Mouse (Mus musculus): ENCODE results near the gene Ibtk. TPM values are rescaled to one million over a fixed set of nuclear protein-coding genes. Genes with fewer than 3 reads are reported as not detected.
"Not testable (repeated sequence)": the region's sequence is repeated elsewhere in the genome, so short reads cannot be mapped to it uniquely, and the experiment has no call there.

Ibtk gene
- polyA plus RNA-seq (2014; fragmentation: Nextera tagmentation; extraction: Ambion mirVana), result 46.8 and 49.4 TPM in 2 replicates

GRCm38 (mm10) chr9:85749142-85749921 is at the start of gene Ibtk:
Gene Ibtk, minus strand, starts transcription at chr9:85749334.
- ATAC-seq (replicated peaks; ENCODE audit: low FRiP score, low TSS enrichment, low read depth), result peak; percentile 99
- H3K36me3 ChIP-seq (ENCODE audit: control insufficient read depth, insufficient read depth, low read length), result no peaks in the 10 kb centered on the region
- H3K4me3 ChIP-seq (ENCODE audit: low read depth, low read length), result peak within 1 kb of the TSS; percentile 80
- peak within 1 kb of the TSS; percentile 98 for H3K9ac ChIP-seq (ENCODE audit: low read length)
- peaks cover 11% of the 10 kb centered on the region; the same call in 1 of the 2 replicates for H3K4me1 ChIP-seq (replicated peaks; ENCODE audit: control insufficient read depth, insufficient read depth, low read length)
- H3K4me2 ChIP-seq (ENCODE audit: low read length), result peak within 1 kb of the TSS; percentile 61
- peak within 1 kb of the TSS; percentile 98 for H3K27ac ChIP-seq (ENCODE audit: low read depth)
- H3K9me3 ChIP-seq (ENCODE audit: control insufficient read depth, low read length), result no peaks in the 10 kb centered on the region
- peak; percentile 99 for DNase-seq (ENCODE audit: low spot score)
- no peaks in the 10 kb centered on the region for H3K27me3 ChIP-seq (replicated peaks; ENCODE audit: control insufficient read depth, insufficient read depth, low read length)
- WGBS, result under 1% methylated on average over 52 of the region's 52 CpGs

GRCm38 (mm10) chr9:85791521-85791920 is 42.4 kb upstream of the Ibtk start:
- ATAC-seq (replicated peaks; ENCODE audit: low FRiP score, low TSS enrichment, low read depth); H3K9ac ChIP-seq (ENCODE audit: low read length); H3K4me1 ChIP-seq (replicated peaks; ENCODE audit: control insufficient read depth, insufficient read depth, low read length); DNase-seq (ENCODE audit: low spot score); H3K36me3 ChIP-seq (ENCODE audit: control insufficient read depth, insufficient read depth, low read length); H3K27ac ChIP-seq (ENCODE audit: low read depth); H3K4me2 ChIP-seq (ENCODE audit: low read length); H3K4me3 ChIP-seq (ENCODE audit: low read depth, low read length); H3K27me3 ChIP-seq (replicated peaks; ENCODE audit: control insufficient read depth, insufficient read depth, low read length); H3K9me3 ChIP-seq (ENCODE audit: control insufficient read depth, low read length): not testable (repeated sequence)
- 93% methylated on average over 18 of the region's 18 CpGs for WGBS

DNA sequence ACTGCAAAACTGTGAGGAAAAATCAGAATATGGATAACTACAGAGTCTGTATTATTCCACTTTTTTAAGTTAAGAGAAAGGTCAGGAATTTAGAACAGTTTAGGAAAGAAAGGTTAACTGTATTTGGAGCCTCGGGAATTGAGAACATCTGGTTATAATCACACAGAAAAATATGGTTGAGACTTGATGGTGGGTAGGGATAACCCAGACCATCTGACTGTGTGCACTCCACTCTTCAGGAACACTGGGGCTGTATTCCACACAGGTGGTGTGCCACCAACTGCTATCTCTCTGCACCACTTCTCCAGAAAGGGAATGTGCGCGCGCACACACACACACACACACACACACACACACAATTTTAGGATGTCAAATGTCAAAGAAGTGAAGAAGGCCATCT is 31.1 kb upstream of the Ibtk start:
- Histone ChIP-seq H3K4me2 (ENCODE audit: low read length) (no peak overlapping the region), H3K27ac (ENCODE audit: low read depth) (no peak overlapping the region), H3K4me1 (replicated peaks; ENCODE audit: control insufficient read depth, insufficient read depth, low read length) (no peaks in the 10 kb centered on the region), H3K9me3 (ENCODE audit: control insufficient read depth, low read length) (no peaks in the 10 kb centered on the region), H3K4me3 (ENCODE audit: low read depth, low read length) (no peak overlapping the region), H3K9ac (ENCODE audit: low read length) (no peak overlapping the region), H3K36me3 (ENCODE audit: control insufficient read depth, insufficient read depth, low read length) (no peaks in the 10 kb centered on the region), H3K27me3 (replicated peaks; ENCODE audit: control insufficient read depth, insufficient read depth, low read length) (no peaks in the 10 kb centered on the region)
- no peak for ATAC-seq (replicated peaks; ENCODE audit: low FRiP score, low TSS enrichment, low read depth)
- DNase-seq (ENCODE audit: low spot score), result no peak
- 78% methylated on average over 4 of the region's 4 CpGs for WGBS

- H3K9ac ChIP-seq (ENCODE audit: low read length), result no peak overlapping the region
- no peaks in the 10 kb centered on the region for H3K27me3 ChIP-seq (replicated peaks; ENCODE audit: control insufficient read depth, insufficient read depth, low read length)
- no peaks in the 10 kb centered on the region for H3K36me3 ChIP-seq (ENCODE audit: control insufficient read depth, insufficient read depth, low read length)
- no peak overlapping the region for H3K4me3 ChIP-seq (ENCODE audit: low read depth, low read length)
- 20% methylated on average over 4 of the region's 4 CpGs for WGBS
- no peaks in the 10 kb centered on the region for H3K4me1 ChIP-seq (replicated peaks; ENCODE audit: control insufficient read depth, insufficient read depth, low read length)
- H3K4me2 ChIP-seq (ENCODE audit: low read length), result no peak overlapping the region
- no peak for ATAC-seq (replicated peaks; ENCODE audit: low FRiP score, low TSS enrichment, low read depth)
- H3K27ac ChIP-seq (ENCODE audit: low read depth), result no peak overlapping the region
- no peak for DNase-seq (ENCODE audit: low spot score)
- no peaks in the 10 kb centered on the region for H3K9me3 ChIP-seq (ENCODE audit: control insufficient read depth, low read length)
Measured at GRCm38 (mm10) chr9:85779458-85779857, 30.3 kb upstream of the Ibtk start.

DNA sequence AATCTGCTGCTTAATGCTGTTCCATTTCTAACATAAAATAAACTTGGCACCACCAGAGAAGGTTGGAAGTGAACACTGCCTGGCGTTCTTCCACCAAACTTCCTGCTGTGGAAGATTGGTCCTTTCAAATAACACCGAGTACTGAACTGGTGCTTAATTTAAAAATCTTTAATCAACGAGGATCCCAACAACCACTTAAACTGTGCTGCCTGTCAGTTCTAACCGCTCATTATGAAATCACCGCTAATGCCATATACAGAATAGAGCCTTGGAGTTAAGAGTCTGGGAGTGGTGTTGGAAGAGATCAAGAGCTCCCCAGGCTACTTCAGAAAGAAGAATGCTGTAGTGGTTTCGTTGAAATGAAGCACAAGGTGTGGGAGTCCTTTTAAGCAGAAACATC is 28.4 kb upstream of the Ibtk start:
- no peak for DNase-seq (ENCODE audit: low spot score)

DNA sequence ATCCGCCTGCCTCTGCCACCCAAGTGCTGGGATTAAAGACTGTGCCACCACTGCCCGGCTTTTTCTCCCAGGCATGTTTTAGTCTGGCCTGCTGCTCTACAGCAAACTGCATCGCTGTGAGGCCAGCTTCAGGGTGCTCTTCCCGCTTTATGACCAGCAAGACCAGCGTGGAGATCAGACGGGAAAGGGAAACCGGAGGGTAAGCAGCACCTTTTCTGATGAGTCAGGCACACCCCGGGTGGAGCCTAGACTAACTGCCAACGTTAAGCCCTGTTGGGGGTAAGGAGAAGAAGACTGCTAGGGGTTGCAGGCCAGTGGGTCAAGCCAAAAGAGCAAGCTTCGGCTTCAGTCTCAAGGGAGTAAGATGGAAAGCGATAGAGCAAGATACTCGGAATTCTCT is 23.1 kb upstream of the Ibtk start:
- 71% methylated on average over 12 of the region's 12 CpGs for WGBS
- ATAC-seq (replicated peaks; ENCODE audit: low FRiP score, low TSS enrichment, low read depth), result no peak
- no peak overlapping the region for H3K9ac ChIP-seq (ENCODE audit: low read length)

More for the DNA sequence above, 28.4 kb upstream of the Ibtk start:
- Histone ChIP-seq H3K36me3 (ENCODE audit: control insufficient read depth, insufficient read depth, low read length) (no peaks in the 10 kb centered on the region), H3K27ac (ENCODE audit: low read depth) (no peak overlapping the region), H3K4me3 (ENCODE audit: low read depth, low read length) (no peak overlapping the region), H3K27me3 (replicated peaks; ENCODE audit: control insufficient read depth, insufficient read depth, low read length) (no peaks in the 10 kb centered on the region), H3K9ac (ENCODE audit: low read length) (no peak overlapping the region), H3K4me1 (replicated peaks; ENCODE audit: control insufficient read depth, insufficient read depth, low read length) (no peaks in the 10 kb centered on the region), H3K4me2 (ENCODE audit: low read length) (no peak overlapping the region), H3K9me3 (ENCODE audit: control insufficient read depth, low read length) (no peaks in the 10 kb centered on the region)
- WGBS, result 73% methylated on average over 6 of the region's 6 CpGs
- ATAC-seq (replicated peaks; ENCODE audit: low FRiP score, low TSS enrichment, low read depth), result no peak

GRCm38 (mm10) chr9:85771454-85771853 is 22.3 kb upstream of the Ibtk start:
- no peak overlapping the region for H3K27ac ChIP-seq (ENCODE audit: low read depth)
- no peak for ATAC-seq (replicated peaks; ENCODE audit: low FRiP score, low TSS enrichment, low read depth)

More for the DNA sequence above, 23.1 kb upstream of the Ibtk start:
- Histone ChIP-seq H3K36me3 (ENCODE audit: control insufficient read depth, insufficient read depth, low read length) (no peaks in the 10 kb centered on the region), H3K4me1 (replicated peaks; ENCODE audit: control insufficient read depth, insufficient read depth, low read length) (no peaks in the 10 kb centered on the region; the same call in 1 of the 2 replicates), H3K4me3 (ENCODE audit: low read depth, low read length) (no peak overlapping the region), H3K4me2 (ENCODE audit: low read length) (no peak overlapping the region), H3K9me3 (ENCODE audit: control insufficient read depth, low read length) (no peaks in the 10 kb centered on the region), H3K27me3 (replicated peaks; ENCODE audit: control insufficient read depth, insufficient read depth, low read length) (no peaks in the 10 kb centered on the region), H3K27ac (ENCODE audit: low read depth) (no peak overlapping the region)
- no peak for DNase-seq (ENCODE audit: low spot score)

GRCm38 (mm10) chr9:85770369-85770768 is 21.2 kb upstream of the Ibtk start:
- H3K9me3 ChIP-seq (ENCODE audit: control insufficient read depth, low read length), result no peaks in the 10 kb centered on the region
- H3K36me3 ChIP-seq (ENCODE audit: control insufficient read depth, insufficient read depth, low read length), result no peaks in the 10 kb centered on the region
- no peak overlapping the region for H3K9ac ChIP-seq (ENCODE audit: low read length)
- no peak for ATAC-seq (replicated peaks; ENCODE audit: low FRiP score, low TSS enrichment, low read depth)
- H3K4me3 ChIP-seq (ENCODE audit: low read depth, low read length), result no peak overlapping the region
- no peaks in the 10 kb centered on the region for H3K27me3 ChIP-seq (replicated peaks; ENCODE audit: control insufficient read depth, insufficient read depth, low read length)
- H3K4me1 ChIP-seq (replicated peaks; ENCODE audit: control insufficient read depth, insufficient read depth, low read length), result no peaks in the 10 kb centered on the region; the same call in 1 of the 2 replicates
- WGBS, result 26% methylated on average over 4 of the region's 4 CpGs
- DNase-seq (ENCODE audit: low spot score), result no peak
- H3K27ac ChIP-seq (ENCODE audit: low read depth), result no peak overlapping the region
- no peak overlapping the region for H3K4me2 ChIP-seq (ENCODE audit: low read length)

More at GRCm38 (mm10) chr9:85771454-85771853, 22.3 kb upstream of the Ibtk start:
- no peaks in the 10 kb centered on the region for H3K9me3 ChIP-seq (ENCODE audit: control insufficient read depth, low read length)
- no peak overlapping the region for H3K4me2 ChIP-seq (ENCODE audit: low read length)
- H3K4me1 ChIP-seq (replicated peaks; ENCODE audit: control insufficient read depth, insufficient read depth, low read length), result no peaks in the 10 kb centered on the region; the same call in 1 of the 2 replicates
- WGBS, result 77% methylated on average over 3 of the region's 3 CpGs
- no peak overlapping the region for H3K9ac ChIP-seq (ENCODE audit: low read length)
- no peak for DNase-seq (ENCODE audit: low spot score)
- no peak overlapping the region for H3K4me3 ChIP-seq (ENCODE audit: low read depth, low read length)
- no peaks in the 10 kb centered on the region for H3K27me3 ChIP-seq (replicated peaks; ENCODE audit: control insufficient read depth, insufficient read depth, low read length)
- H3K36me3 ChIP-seq (ENCODE audit: control insufficient read depth, insufficient read depth, low read length), result no peaks in the 10 kb centered on the region

Measured in intestine, embryonic 14.5 days (tissue).